In genomic region chr5:103740093-103740902, GRCm38 (mm10) we compare ENCODE assay signal across 23 mouse cellular contexts. TPM values are rescaled to one million over a fixed set of nuclear protein-coding genes. Genes with fewer than 3 reads are reported as not detected.
A peak's percentile ranks its signal among the peaks of the same experiment; 100 is the strongest.
DNase-seq lines count a peak whose midpoint lies in the region; ATAC-seq and TF ChIP-seq lines count a peak whose summit lies in the region.
"Had no signal": no experiment of that assay in that cellular context is flagged by ENCODE, and none has a peak within 500 bp of the region (broad histone marks: within the 10 kb centered on the region; RNA-seq: fewer than 3 reads in every experiment).

No protein-coding gene starts in this region.

- no peaks in the 10 kb centered on the region for H3K27me3 ChIP-seq in liver, embryonic 14.5 days (ENCODE audit: control insufficient read depth, insufficient read depth, low read length)
- H3K27me3 ChIP-seq: forebrain, embryonic 15.5 days; heart, embryonic 15.5 days; midbrain, embryonic 13.5 days; neural tube, embryonic 13.5 days had no signal

- 55% methylated on average over 5 of the region's 5 CpGs for WGBS in liver, embryonic 14.5 days (ENCODE audit: insufficient replicate concordance)

- peak overlapping the region; percentile 35 for H3K9ac ChIP-seq in liver, embryonic 14.5 days (replicated peaks)
- H3K9ac ChIP-seq: embryonic facial prominence, embryonic 12.5 days; forebrain, embryonic 15.5 days; heart, embryonic 15.5 days; limb, embryonic 15.5 days; midbrain, embryonic 13.5 days; neural tube, embryonic 13.5 days had no signal

- peak overlapping the region; percentile 7; the same call in 1 of the 2 replicates for H3K4me2 ChIP-seq in liver, embryonic 14.5 days (ENCODE audit: low read depth)
- H3K4me2 ChIP-seq: embryonic facial prominence, embryonic 12.5 days; forebrain, embryonic 15.5 days; heart, embryonic 15.5 days; limb, embryonic 15.5 days; midbrain, embryonic 13.5 days; neural tube, embryonic 13.5 days had no signal

- H3K9me3 ChIP-seq in liver, embryonic 14.5 days (ENCODE audit: control insufficient read depth, low read length), result no peaks in the 10 kb centered on the region
- H3K9me3 ChIP-seq: embryonic facial prominence, embryonic 12.5 days; forebrain, embryonic 15.5 days; heart, embryonic 15.5 days; hindbrain, embryonic 10.5 days; limb, embryonic 15.5 days; midbrain, embryonic 13.5 days; neural tube, embryonic 13.5 days had no signal

- H3K36me3 ChIP-seq in liver, embryonic 14.5 days (replicated peaks; ENCODE audit: control insufficient read depth, insufficient read depth, low read depth), result no peaks in the 10 kb centered on the region
- H3K36me3 ChIP-seq: embryonic facial prominence, embryonic 12.5 days; forebrain, embryonic 15.5 days; heart, embryonic 15.5 days; hindbrain, embryonic 10.5 days; limb, embryonic 15.5 days; midbrain, embryonic 13.5 days; neural tube, embryonic 13.5 days had no signal

- H3K27ac ChIP-seq in gastrocnemius, adult 2 months, result peak overlapping the region; percentile 46; the same call in 1 of the 2 replicates
- peak overlapping the region; percentile 98 for H3K27ac ChIP-seq in liver, embryonic 14.5 days
- H3K27ac ChIP-seq: embryonic facial prominence, embryonic 12.5 days; forebrain, embryonic 15.5 days; heart, embryonic 15.5 days; hindbrain, embryonic 10.5 days; hindbrain, postnatal 0 days; kidney, postnatal 0 days; limb, embryonic 15.5 days; midbrain, embryonic 13.5 days; neural tube, embryonic 13.5 days had no signal

- ATAC-seq in erythroblast, adult 5-6 weeks (replicated peaks; ENCODE audit: low FRiP score, poor library complexity, severe bottlenecking), result 0 out of 2 replicates have a peak, but pooled peaks have one; percentile 15
- no peak for ATAC-seq in liver, embryonic 14.5 days (ENCODE audit: insufficient read depth)
- no peak for ATAC-seq in cerebellum, adult (ENCODE audit: insufficient number of reproducible peaks, low FRiP score, low TSS enrichment)
- ATAC-seq: forebrain, embryonic 15.5 days; hindbrain, postnatal 0 days; intestine, postnatal 0 days; midbrain, embryonic 13.5 days had no signal

- no peak for TF ChIP-seq CTCF in gastrocnemius, adult 2 months (IDR thresholded peaks at IDR 0.05)
- TF ChIP-seq CTCF in liver, embryonic 14.5 days (IDR thresholded peaks at IDR 0.05; ENCODE audit: low read depth), result no peak

- intact Hi-C loops in gastrocnemius, adult 2 months (cut with DNase I), result no loop called here

- no peak for TF ChIP-seq EP300 in liver, embryonic 14.5 days (IDR thresholded peaks at IDR 0.05; ENCODE audit: low read depth)

- H3K4me1 ChIP-seq in liver, embryonic 14.5 days (replicated peaks; ENCODE audit: control insufficient read depth in 2 of 2, insufficient read depth in 2 of 2, low read length in 1 of 2), result peaks cover 91% of the 10 kb centered on the region in 2 experiments
- H3K4me1 ChIP-seq: forebrain, embryonic 15.5 days; heart, embryonic 15.5 days; hindbrain, embryonic 10.5 days; midbrain, embryonic 13.5 days; neural tube, embryonic 13.5 days had no signal

- H3K4me3 ChIP-seq in gastrocnemius, adult 2 months, result no peak overlapping the region
- H3K4me3 ChIP-seq in liver, embryonic 14.5 days (ENCODE audit: insufficient read depth in 1 of 2, low read depth in 2 of 2, low read length in 2 of 2), result no peak overlapping the region
- H3K4me3 ChIP-seq: embryonic facial prominence, embryonic 12.5 days; forebrain, embryonic 15.5 days; heart, embryonic 15.5 days; hindbrain, embryonic 10.5 days; limb, embryonic 15.5 days; midbrain, embryonic 13.5 days; neural tube, embryonic 13.5 days had no signal

- DNase-seq in gastrocnemius, adult 2 months, result no peak
- DNase-seq in gastrocnemius, postnatal 10 days, result no peak
- peak; percentile 71 for DNase-seq in adipocyte (ENCODE audit: low spot score)
- no peak for DNase-seq in liver, embryonic 14.5 days (ENCODE audit: low read depth in 3 of 3, low spot score in 3 of 3)
- no peak for DNase-seq in layer of hippocampus, postnatal 25 days (ENCODE audit: extremely low spot score in 1 of 2, low spot score in 1 of 2)
- DNase-seq: B cell, adult 2 months; cerebellum, postnatal 10 days; layer of hippocampus, postnatal 36 days; lung, postnatal 14 days; thymus, adult 18-20 months; thymus, postnatal 4 days had no signal

RNA-seq across cellular contexts. Expression of gene Aff1, which starts 48.1 kb away (rescaled TPM):
- total RNA-seq in gastrocnemius, adult 2 months (2021), result 10 to 100 TPM; 46.7 to 52.8 TPM
- 10 to 100 TPM; 30.0 to 31.5 TPM for total RNA-seq in gastrocnemius, postnatal 10 days (2021)
- 262 and 340 TPM in 2 replicates for total RNA-seq in erythroblast, adult 5-6 weeks (2015; ENCODE audit: low replicate concordance)
- total RNA-seq in erythroblast, adult 5-6 weeks (2017; ENCODE audit: low replicate concordance), result 184 and 253 TPM in 2 replicates
- polyA plus RNA-seq in liver, embryonic 14.5 days (2012; rRNA removed), result 5.6 and 7.0 TPM in 2 replicates
- 17.1 and 19.2 TPM in 2 replicates for polyA plus RNA-seq in liver, embryonic 14.5 days (2014; fragmentation: Nextera tagmentation; extraction: Ambion mirVana)
- 10 to 100 TPM; 14.1 to 14.2 TPM for total RNA-seq in layer of hippocampus, postnatal 25 days (2021)
